Mouse (Mus musculus) CH12.LX (cell line): Measurements from ENCODE around the gene Ubtf.

Experiments
- CTCF ChIP-seq, 2 experiments: IDR thresholded peaks in 1 of 2; conservative IDR thresholded peaks in 1 of 2; 2 replicates each; pipeline ENCODE4 v1.5.1; 2011 to 2012; ENCODE audit warnings: low read depth in 2 of 2, low read length in 2 of 2, improper control_type of control experiment in 1 of 2, inconsistent platforms in 1 of 2, mild to moderate bottlenecking in 1 of 2, moderate library complexity in 1 of 2
- ELF1 ChIP-seq: IDR thresholded peaks from 2 replicates; pipeline ENCODE4 v1.6.1; 2014; ENCODE audit warnings: low read depth, mild to moderate bottlenecking, inconsistent platforms, low read length, improper control_type of control experiment
- EP300 ChIP-seq: IDR thresholded peaks from 2 replicates; pipeline ENCODE4 v1.6.1; 2011; ENCODE audit warnings: low read length, improper control_type of control experiment
- HCFC1 ChIP-seq: IDR thresholded peaks from 2 replicates; pipeline ENCODE4 v1.6.1; 2012; ENCODE audit warnings: low read depth, mild to moderate bottlenecking, inconsistent platforms, low read length, improper control_type of control experiment
- KAT2A ChIP-seq: IDR thresholded peaks from 2 replicates; pipeline ENCODE4 v1.6.1; 2012; ENCODE audit warnings: low read length, improper control_type of control experiment, inconsistent platforms; ENCODE audit not compliant: insufficient replicate concordance
- POLR2A ChIP-seq: IDR thresholded peaks from 2 replicates; pipeline ENCODE4 v1.6.1; 2011; ENCODE audit warnings: low read depth, mild to moderate bottlenecking, improper control_type of control experiment, low read length
- TBP ChIP-seq: conservative IDR thresholded peaks from 2 replicates; pipeline ENCODE4 v1.6.1; 2011; ENCODE audit warnings: low read depth, low read length, improper control_type of control experiment
- UBTF ChIP-seq: IDR thresholded peaks from 2 replicates; pipeline ENCODE4 v1.6.1; 2012; ENCODE audit warnings: low read depth, mild to moderate bottlenecking, inconsistent platforms, low read length, improper control_type of control experiment, moderate library complexity
- USF2 ChIP-seq: conservative IDR thresholded peaks from 2 replicates; pipeline ENCODE4 v1.6.1; 2011; ENCODE audit warnings: low read depth, low read length, improper control_type of control experiment

DNA sequence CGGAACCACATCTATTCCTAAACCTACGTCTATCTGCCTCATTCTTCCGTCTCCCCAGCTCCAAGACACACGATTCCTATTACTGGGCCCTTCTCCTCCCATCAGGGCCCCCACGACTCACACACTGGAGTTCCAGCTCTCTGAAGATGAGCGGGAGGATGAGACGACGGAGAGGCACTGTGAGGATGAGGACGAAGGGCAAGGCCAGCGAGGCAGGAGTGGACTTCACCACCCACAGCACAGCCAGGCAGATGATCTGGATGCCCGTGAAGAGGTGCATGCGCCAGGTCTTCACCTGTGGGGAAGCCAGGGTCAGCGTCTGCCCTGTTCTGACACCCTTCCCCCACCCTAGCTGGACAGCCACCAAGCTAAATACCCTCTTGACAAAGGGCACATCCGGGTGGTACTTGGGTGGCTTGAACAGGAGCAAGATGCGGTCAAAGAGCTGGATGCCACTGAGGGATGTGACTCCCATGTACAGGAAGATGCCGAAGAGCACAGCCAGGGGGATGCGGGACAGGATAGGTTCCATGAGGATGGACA, 31.5 kb upstream of the Ubtf start:
- TF ChIP-seq EP300 (no peak), USF2 (no peak), KAT2A (no peak), POLR2A (no peak), HCFC1 (no peak), CTCF (conservative IDR thresholded peaks at IDR 0.05 in 1 of 2, IDR thresholded peaks at IDR 0.05 in 1 of 2; ENCODE audit: low read depth in 2 of 2, low read length in 2 of 2) (no peak), ELF1 (no peak), UBTF (no peak), TBP (no peak)
